19 mouse cellular contexts compared by ENCODE assay signal in genomic region chr7:68326190-68326722, GRCm38 (mm10). TPM values are rescaled to one million over a fixed set of nuclear protein-coding genes. Genes with fewer than 3 reads are reported as not detected.
"Had no signal": no experiment of that assay in that cellular context is flagged by ENCODE, and none has a peak within 500 bp of the region (broad histone marks: within the 10 kb centered on the region; RNA-seq: fewer than 3 reads in every experiment).

No protein-coding gene starts in this region.

- H3K4me3 ChIP-seq: kidney, embryonic 15.5 days; left cerebral cortex, adult 2 months; liver, embryonic 13.5 days; megakaryocyte, embryonic 14.5 days; midbrain, embryonic 10.5 days; stomach, embryonic 15.5 days had no signal

- H3K4me1 ChIP-seq: kidney, embryonic 15.5 days; liver, embryonic 13.5 days; midbrain, embryonic 10.5 days; stomach, embryonic 15.5 days had no signal

- H3K9me3 ChIP-seq: kidney, embryonic 15.5 days; liver, embryonic 13.5 days; megakaryocyte, embryonic 14.5 days; midbrain, embryonic 10.5 days; stomach, embryonic 15.5 days had no signal

- H3K27ac ChIP-seq: kidney, embryonic 15.5 days; left cerebral cortex, adult 2 months; liver, embryonic 13.5 days; midbrain, embryonic 10.5 days; stomach, embryonic 15.5 days had no signal

- DNase-seq: kidney, adult 11 months; kidney, adult 8-10 months; kidney, postnatal 10 days; kidney, postnatal 36 days; layer of hippocampus, postnatal 36 days; liver, embryonic 13.5 days; lung, postnatal 10 days; midbrain, embryonic 14.5 days; right cerebral cortex, adult 18-20 months; right cerebral cortex, postnatal 14 days; spleen, adult 18-20 months; thymus, postnatal 25 days had no signal

- H3K9ac ChIP-seq: kidney, embryonic 15.5 days; liver, embryonic 13.5 days; stomach, embryonic 15.5 days had no signal

- H3K36me3 ChIP-seq: kidney, embryonic 15.5 days; liver, embryonic 13.5 days; midbrain, embryonic 10.5 days; stomach, embryonic 15.5 days had no signal

- H3K4me2 ChIP-seq: kidney, embryonic 15.5 days; liver, embryonic 13.5 days; stomach, embryonic 15.5 days had no signal

- H3K27me3 ChIP-seq: kidney, embryonic 15.5 days; liver, embryonic 13.5 days; megakaryocyte, embryonic 14.5 days; stomach, embryonic 15.5 days had no signal

RNA-seq across cellular contexts. Expression of gene Fam169b, which starts 52.6 kb away (rescaled TPM):
- polyA plus RNA-seq: midbrain, postnatal 0 days; neural tube, embryonic 14.5 days had no signal
